Mouse (Mus musculus) kidney, adult 18-20 months (tissue): ENCODE measurements around the gene Htra3.

ENCODE experiments used
- DNase-seq: peaks from one replicate; pipeline ENCODE4 v3.0.0; 2021

The Htra3 gene

GRCm38 (mm10) chr5:35648230-35648629 lies 31.4 kb downstream of the Htra3 start:
- DNase-seq = no peak

DNA sequence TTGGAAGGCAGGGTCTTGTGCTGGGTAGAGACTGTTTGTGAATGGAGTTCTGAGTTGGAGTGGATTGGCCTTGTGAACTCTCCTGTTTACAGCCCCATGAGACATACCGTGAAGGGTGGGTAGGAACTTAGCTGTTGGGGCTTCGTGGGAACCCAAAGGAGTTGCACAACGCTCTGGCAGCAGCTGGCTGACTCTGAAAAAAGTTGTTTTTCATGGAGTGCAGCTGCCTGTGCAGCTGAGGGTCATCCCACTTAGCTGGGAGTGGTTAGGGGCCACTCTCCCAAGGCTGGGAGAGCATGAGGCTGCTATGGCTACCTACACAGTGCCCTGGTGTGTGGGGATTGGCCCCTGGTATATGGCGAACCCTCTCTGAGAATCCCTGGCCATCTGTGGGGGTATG lies 32.0 kb downstream of the Htra3 start:
- DNase-seq = no peak

- DNase-seq = no peak
Observed at GRCm38 (mm10) chr5:35646927-35647326, 32.7 kb downstream of the Htra3 start.

DNA sequence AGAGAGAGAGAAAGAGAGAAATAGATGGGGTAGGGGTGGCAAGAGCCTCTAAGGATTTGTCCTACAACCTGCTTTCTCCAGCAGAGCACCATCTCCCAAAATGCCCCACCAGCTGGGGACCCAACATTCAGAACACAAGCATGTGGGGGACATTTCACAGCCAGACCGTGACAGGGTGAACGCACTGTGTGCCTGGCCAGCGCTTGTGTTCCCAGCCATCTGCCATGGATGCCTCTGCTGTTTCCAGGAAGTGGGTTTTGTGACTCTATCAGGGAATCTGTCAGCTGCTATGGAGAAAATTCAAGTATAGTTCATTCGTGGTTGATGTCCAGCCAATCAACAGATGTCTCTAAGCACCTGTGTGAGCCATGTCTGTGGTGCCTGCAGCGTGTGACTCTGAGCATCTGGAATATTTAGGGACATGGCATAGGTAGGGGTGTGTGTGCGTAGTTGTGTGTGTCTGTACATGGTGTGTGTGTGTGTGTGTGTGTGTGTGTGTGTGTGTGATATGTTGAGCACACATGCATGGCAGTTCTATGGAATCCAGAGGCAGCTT lies 33.6 kb downstream of the Htra3 start:
- no peak for DNase-seq

DNA sequence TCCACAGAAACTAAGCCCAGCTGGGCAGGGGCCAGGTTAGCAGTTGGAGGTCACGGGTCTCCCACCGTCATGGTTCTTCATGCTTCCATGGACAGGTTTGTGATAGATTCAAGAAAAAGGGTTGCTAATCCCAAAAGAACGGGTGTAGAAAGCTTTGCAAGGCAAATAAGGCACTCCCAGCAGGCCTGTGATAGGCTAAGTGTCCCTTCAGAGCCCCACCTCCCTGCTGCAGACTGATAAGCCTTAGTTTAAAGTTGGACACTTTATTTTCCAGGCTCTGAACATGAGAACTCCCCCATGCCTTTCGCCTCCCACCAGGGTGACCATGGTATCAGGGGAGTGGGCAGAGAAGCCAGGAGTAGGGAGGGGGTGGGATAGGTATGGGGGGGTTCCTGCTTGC lies 35.5 kb downstream of the Htra3 start:
- no peak for DNase-seq

DNA sequence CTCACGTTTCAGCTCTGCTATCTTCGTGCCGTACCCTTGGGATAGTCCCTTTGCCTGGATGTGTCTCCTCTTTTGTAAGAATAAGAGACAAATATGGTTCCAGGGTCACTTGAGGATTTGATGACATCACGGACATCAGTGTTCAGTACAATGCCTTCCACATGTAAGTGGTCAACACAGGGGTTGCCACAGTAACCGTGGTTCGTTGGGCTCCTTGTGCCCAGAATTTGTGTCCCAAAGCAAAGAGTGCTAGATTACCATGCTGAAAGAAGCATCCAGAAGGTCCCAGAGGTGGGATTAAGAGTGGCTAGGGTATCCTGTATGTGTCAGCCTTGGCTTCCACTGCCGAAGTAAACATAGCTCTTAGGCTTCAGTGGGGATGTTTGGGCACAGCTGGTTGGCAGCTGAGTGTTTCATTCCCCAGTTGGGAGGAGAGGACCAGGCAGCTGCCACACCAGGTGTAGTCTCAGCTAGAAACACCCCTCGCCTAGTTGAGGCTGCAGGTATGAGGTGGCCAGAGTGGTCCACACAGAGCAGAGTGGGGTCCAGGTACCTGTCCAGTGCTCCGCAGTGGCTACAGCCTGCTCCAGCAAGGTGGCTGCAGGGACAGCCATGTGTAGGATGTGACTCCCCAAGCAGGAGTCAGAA lies 36.1 kb downstream of the Htra3 start:
- no peak for DNase-seq

GRCm38 (mm10) chr5:35641961-35642584 lies 37.5 kb downstream of the Htra3 start:
- DNase-seq = no peak

- DNase-seq = no peak
Observed at GRCm38 (mm10) chr5:35636016-35636415, 43.6 kb downstream of the Htra3 start.

GRCm38 (mm10) chr5:35632841-35633240 lies 46.7 kb downstream of the Htra3 start:
- DNase-seq = no peak

GRCm38 (mm10) chr5:35631755-35632154 lies 47.8 kb downstream of the Htra3 start:
- no peak for DNase-seq

- no peak for DNase-seq
Observed at GRCm38 (mm10) chr5:35631224-35631623, 48.4 kb downstream of the Htra3 start.

DNA sequence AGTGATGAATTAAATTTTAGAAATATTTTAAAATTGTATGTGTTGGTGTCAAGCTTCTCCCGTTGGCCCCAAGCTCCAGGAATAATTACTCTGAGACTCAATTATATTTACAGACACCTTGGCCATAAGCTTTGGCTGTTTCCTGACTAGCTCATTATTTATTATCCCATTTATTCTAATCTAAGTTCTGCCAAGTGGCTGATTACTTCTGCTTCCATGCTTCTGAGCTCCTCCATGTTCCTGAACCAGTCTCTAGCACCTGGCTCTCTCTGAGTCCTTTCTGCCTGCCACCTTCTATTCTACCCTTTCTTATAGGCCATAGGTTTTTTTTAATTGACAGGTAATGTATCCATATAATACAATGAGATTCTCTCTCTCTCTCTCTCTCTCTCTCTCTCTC lies 48.9 kb downstream of the Htra3 start:
- no peak for DNase-seq

- DNase-seq = no peak
Observed at GRCm38 (mm10) chr5:35629333-35629732, 50.2 kb downstream of the Htra3 start.

- no peak for DNase-seq
Observed at GRCm38 (mm10) chr5:35628685-35629084, 50.9 kb downstream of the Htra3 start.

DNA sequence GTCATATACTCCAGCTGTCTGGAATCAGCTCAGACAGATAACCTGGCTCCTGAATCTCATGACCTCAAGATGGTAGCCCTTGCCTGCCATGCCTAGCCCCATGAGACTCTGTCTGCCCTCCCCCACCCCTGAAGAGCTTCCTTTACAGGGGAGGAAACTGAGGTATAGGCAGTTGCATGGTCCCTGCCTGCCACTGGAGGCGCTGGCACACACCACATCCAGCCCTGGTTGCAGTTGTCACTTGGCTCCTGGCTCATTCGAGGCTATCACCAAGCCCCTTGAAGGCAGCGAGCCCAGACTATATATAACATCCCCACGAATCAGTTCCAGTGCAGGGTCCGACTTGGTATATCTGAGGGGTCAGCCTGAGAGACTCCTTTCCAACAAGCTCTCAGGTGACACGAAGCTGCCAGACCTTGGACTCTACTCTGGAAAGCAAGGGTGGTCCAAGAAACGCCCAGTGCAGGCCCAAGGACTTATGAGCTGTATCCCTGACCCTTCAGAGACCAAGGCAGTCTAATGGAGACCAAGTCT lies 52.2 kb downstream of the Htra3 start:
- DNase-seq = no peak

DNA sequence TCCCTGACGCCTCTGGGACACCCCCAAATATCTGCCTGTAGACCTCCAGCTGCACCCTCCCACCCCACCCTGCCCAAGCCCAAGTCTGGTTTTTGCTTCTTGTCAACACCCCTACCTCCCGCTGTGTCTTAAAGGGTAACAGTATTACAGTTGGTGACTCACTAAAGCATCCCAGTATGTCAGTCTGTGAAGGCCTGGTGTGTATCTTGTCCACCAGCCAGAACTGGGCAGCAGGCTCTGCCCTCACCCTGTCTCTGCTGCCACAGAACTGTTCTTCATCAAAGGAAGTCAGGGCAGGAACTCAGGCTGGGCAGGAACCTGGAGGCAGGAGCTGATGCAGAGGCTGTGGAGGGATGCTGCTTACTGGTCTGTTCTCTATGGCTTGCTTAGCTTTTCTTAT lies 53.2 kb downstream of the Htra3 start:
- DNase-seq = no peak

DNA sequence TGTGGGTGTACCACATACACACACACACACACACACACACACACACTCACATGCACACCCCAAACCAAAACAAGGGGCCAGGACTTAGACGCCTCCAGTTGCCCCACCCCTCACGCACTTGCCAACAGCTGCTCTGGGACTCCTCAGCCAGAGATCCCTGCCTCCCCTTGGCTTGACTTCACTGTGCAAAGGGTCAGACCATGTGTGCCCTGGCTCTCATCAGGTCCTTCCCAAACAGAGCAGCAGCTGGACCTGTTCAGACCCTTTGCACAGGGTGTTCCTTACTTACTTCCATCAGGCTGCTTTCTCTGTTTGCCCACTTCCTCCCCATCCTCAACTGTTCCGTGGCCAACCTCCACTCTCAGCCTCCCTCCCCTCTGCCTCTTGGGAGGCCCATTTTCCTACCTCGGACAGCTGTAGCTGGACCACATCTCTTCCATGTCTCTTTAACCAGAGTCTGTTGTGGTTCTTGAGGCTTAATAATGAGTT lies 54.8 kb downstream of the Htra3 start:
- no peak for DNase-seq

DNA sequence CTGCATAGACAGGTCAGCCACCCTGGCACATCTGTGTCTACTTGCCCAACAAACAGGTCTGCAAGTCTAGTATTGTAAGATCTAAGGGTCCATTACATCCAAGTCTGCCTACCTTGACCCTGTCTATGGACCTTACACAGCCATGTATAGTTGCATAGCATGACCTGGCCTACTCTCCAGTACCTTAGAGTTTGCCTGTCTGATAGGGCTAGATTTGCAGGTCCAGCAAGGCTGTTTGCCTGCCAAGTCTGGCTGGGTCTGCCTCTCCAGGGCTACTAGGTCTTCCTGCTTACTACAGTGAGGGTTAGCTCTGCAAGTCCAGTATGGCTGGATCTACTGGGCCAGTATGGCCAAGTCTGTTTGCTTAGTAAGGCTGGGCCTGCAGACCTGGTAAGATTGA lies 55.8 kb downstream of the Htra3 start:
- DNase-seq = no peak

DNA sequence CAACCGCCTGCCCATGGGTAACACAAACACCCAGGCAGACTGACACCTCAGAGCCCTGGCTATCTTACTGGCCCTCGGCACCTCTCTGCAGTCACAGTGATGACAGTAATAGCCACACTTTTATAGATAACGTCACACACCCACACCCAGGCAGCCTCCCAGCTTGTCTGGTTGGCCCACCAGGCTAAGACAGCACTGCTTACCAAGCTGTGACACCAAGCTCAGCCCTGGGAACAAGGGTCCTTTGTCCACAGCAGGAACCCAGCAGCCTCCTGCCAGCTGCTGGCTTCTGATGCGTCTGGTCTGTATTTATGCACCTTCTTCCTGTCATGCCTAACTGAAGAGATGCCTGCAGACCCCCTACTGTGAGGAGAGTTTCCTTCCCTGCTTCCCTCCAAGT lies 58.5 kb downstream of the Htra3 start:
- no peak for DNase-seq

GRCm38 (mm10) chr5:35616943-35617342 lies 62.6 kb downstream of the Htra3 start:
- no peak for DNase-seq

- DNase-seq = no peak
Observed at GRCm38 (mm10) chr5:35612722-35613121, 66.9 kb downstream of the Htra3 start.

DNA sequence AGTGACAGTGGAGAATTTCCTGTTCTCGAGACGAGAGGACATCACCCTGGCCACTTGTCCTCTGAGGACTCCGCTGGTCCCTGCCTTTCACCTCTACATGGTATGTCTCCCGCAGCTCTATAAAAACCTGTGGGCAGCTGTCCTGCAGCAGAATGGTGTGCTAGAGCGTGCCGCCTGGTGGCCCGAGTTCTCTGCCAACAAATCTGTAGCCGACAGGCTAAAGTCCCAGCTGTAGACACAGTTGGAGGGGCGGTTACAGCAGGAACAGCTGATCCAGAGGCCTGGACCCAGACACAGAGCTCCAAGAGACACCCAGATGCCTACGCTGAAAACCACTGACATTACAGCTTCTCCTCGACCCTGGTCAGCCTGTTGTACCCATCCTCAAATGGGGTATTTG lies 67.7 kb downstream of the Htra3 start:
- DNase-seq = no peak

DNA sequence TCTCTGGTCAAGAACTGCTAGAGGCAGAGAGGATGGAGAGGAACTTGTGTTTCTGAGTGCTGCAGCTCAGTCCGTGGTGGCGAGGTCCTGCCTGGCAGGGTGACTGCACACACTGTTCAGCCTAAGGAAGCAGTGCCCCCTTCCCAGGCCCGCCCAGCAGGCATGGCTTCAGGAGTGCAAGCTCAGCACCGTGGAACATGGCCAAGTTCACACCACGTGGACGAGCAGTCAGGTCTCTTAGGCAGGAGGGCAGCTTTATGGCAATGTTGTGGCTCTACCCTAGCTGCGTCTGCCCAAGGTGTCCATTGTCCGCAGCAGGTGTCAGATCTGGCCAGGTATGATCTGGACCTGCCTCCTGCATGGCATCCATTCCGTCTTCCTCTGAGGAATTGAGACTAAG lies 68.4 kb downstream of the Htra3 start:
- DNase-seq = peak; percentile 65

GRCm38 (mm10) chr5:35610381-35610780 lies 69.2 kb downstream of the Htra3 start:
- DNase-seq = no peak
